Mouse (Mus musculus) kidney, embryonic 15.5 days (tissue): ENCODE results near the gene Dbndd2. TPM values are rescaled to one million over a fixed set of nuclear protein-coding genes. Genes with fewer than 3 reads are reported as not detected.

Experiments used
- ATAC-seq: fragments of 200-750 bp; cut with Nextera tagmentation; replicated peaks from 2 replicates; pipeline ENCODE4 v1.8.0; 2017; ENCODE audit warnings: moderate TSS enrichment; ENCODE audit not compliant: low FRiP score
- H3K27ac ChIP-seq: fragments of 300-500 bp; sonication (generic); 2 replicates; pipeline ENCODE4 v1.5.1; 2015; ENCODE audit warnings: mild to moderate bottlenecking, inconsistent platforms
- H3K27me3 ChIP-seq: fragments of 300-500 bp; sonication (generic); 2 replicates; pipeline ENCODE4 v1.6.1; 2015; ENCODE audit warnings: inconsistent platforms
- H3K36me3 ChIP-seq: fragments of 300-500 bp; sonication (generic); 2 replicates; pipeline ENCODE4 v1.6.1; 2015; ENCODE audit warnings: inconsistent platforms
- H3K4me1 ChIP-seq: fragments of 300-500 bp; sonication (generic); 2 replicates; pipeline ENCODE4 v1.6.1; 2015; ENCODE audit warnings: inconsistent platforms
- H3K4me2 ChIP-seq: fragments of 300-500 bp; sonication (generic); 2 replicates; pipeline ENCODE4 v1.6.1; 2015; ENCODE audit warnings: moderate library complexity, mild to moderate bottlenecking, inconsistent platforms
- H3K4me3 ChIP-seq: fragments of 300-500 bp; sonication (generic); replicated peaks from 2 replicates; pipeline ENCODE4 v1.5.1; 2015; ENCODE audit warnings: mild to moderate bottlenecking, inconsistent platforms
- H3K9ac ChIP-seq: fragments of 300-500 bp; sonication (generic); 2 replicates; pipeline ENCODE4 v1.6.1; 2015; ENCODE audit warnings: mild to moderate bottlenecking, inconsistent platforms
- H3K9me3 ChIP-seq: fragments of 300-500 bp; sonication (generic); replicated peaks from 2 replicates; pipeline ENCODE4 v1.6.1; 2016; ENCODE audit warnings: inconsistent platforms
- WGBS: fragments of 180-500 bp; shearing (Covaris S2); methylation state at CpG from one replicate; pipeline ENCODE4 v1.1.7; 2015; ENCODE audit warnings: mixed read lengths; 5-methylcytosine and 5-hydroxymethylcytosine counted together
- polyA plus RNA-seq: library from polyadenylated mRNA; unstranded; fragments of >200 nt; fragmentation: Nextera tagmentation; extraction: Ambion mirVana; gene quantifications from 2 replicates; pipeline ENCODE4 v1.2.1, GENCODE M21; 2015

Dbndd2 gene
- polyA plus RNA-seq, result 13.0 and 14.0 TPM in 2 replicates

DNA sequence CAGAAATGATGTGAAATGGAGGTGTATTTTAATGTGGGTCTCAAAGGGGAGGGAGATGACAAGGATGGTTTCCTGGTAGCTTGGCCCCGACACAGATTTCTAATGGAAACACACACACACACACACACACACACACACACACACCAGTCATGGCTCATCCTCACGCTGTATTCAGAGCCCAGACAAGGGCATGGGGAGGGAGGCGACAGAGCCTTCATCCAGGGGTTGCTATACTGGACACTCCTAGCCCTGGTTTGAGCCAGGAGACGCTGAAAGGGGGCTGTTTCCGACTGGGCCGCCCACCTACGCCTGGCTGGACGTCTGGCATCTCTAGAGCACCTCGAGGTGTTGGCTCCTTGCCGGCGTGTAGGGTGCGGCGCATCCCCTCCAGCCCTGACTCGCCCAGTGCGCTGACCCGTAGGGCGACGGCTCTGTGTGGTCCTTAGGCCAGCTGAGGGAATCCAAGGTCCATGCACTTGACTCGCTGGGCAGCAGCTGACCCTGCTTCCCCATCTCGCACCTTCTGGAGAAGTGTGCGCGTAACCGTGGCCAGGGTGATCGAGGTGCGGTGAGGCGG, at the start of gene Dbndd2:
TSS of gene Dbndd2 (plus strand) at position 426 of the 577 bp plus-strand sequence.
- Histone ChIP-seq H3K9ac (peak within 1 kb of the TSS; percentile 70), H3K4me3 (peak within 1 kb of the TSS; percentile 82), H3K4me1 (peaks cover 28% of the 10 kb centered on the region), H3K27me3 (peaks cover 11% of the 10 kb centered on the region), H3K36me3 (peaks cover 12% of the 10 kb centered on the region), H3K9me3 (no peaks in the 10 kb centered on the region), H3K27ac (peak within 1 kb of the TSS; percentile 43), H3K4me2 (peak within 1 kb of the TSS; percentile 100)
- ATAC-seq, result peak; percentile 79
- WGBS, result 1% methylated on average over 26 of the region's 26 CpGs

DNA sequence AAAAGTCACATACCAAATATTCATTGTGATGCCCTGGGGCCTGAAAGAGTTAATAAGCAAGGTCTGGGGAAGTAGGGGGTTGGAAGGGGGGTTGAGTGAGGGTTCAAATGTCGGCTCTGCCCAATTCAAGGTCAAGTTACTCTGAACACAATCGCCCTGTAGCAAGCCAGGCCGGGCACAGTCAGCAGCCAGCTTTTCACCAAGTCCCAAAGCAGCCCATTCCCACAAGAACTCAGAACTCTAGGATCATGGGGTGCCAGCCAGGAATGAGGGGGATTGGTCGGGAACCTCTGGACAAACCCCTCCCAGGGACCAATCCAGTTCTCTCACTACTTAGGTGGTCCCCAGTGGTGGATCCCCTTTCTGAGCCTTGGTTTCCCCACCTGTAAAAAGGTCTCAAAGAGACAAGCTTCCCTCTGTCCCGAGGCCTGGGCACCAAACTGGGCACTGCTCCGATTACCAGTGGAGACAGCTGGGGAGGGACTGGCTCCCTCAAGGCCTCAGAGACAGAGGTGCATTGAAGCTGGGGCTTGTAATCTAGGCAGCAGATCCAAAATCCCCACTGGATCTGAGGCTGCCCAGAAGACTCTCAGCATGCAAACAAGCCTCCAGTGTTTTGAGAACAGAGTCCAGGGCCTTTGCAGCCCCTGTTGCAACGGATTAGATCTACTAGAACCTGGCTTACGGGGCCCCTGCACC, 49.5 kb upstream of the Dbndd2 start:
- Histone ChIP-seq H3K27ac (peak overlapping the region; percentile 93), H3K9ac (peak overlapping the region; percentile 22; the same call in 1 of the 2 replicates), H3K27me3 (no peaks in the 10 kb centered on the region), H3K36me3 (no peaks in the 10 kb centered on the region), H3K4me1 (peaks cover 100% of the 10 kb centered on the region), H3K9me3 (no peaks in the 10 kb centered on the region), H3K4me2 (peak overlapping the region; percentile 78), H3K4me3 (0 out of 2 replicates have a peak overlapping the region, but pooled peaks have one; percentile 7)
- 6% methylated on average over 8 of the region's 8 CpGs for WGBS
- no peak for ATAC-seq

- H3K4me1 ChIP-seq, result peaks cover 100% of the 10 kb centered on the region
- H3K27me3 ChIP-seq, result peaks cover 4% of the 10 kb centered on the region; the same call in 1 of the 2 replicates
- peak; percentile 59 for ATAC-seq
- 21% methylated on average over 3 of the region's 3 CpGs for WGBS
- 0 out of 2 replicates have a peak overlapping the region, but pooled peaks have one; percentile 7 for H3K4me3 ChIP-seq
- H3K4me2 ChIP-seq, result peak overlapping the region; percentile 78
- no peaks in the 10 kb centered on the region for H3K9me3 ChIP-seq
- H3K9ac ChIP-seq, result 0 out of 2 replicates have a peak overlapping the region, but pooled peaks have one; percentile 22
- H3K36me3 ChIP-seq, result no peaks in the 10 kb centered on the region
- H3K27ac ChIP-seq, result peak overlapping the region; percentile 93
These were observed 48.9 kb upstream of the Dbndd2 start for GRCm38 (mm10) chr2:164436961-164437360.

DNA sequence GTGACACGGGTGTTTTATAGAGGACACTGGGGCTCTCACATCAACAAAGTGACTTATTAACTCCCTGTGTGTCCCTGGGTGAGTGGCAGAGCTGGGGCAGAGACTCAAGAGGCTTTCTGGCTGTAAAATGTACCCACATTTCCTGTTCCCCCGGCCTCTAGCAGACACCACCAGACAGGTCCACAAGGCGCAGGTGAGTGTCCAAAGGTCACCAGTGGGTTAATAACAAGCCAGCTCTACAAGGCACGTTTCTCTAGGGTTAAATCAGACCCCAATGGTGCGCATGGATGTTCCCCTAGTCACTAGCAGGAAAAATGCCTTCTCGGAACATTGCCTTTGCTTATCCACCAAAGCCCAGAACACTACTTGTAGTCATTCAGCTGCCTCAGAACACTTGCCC, 48.2 kb upstream of the Dbndd2 start:
- H3K9me3 ChIP-seq, result no peaks in the 10 kb centered on the region
- 13% methylated on average over 6 of the region's 6 CpGs for WGBS
- H3K9ac ChIP-seq, result no peak overlapping the region
- H3K27me3 ChIP-seq, result peaks cover 4% of the 10 kb centered on the region; the same call in 1 of the 2 replicates
- H3K27ac ChIP-seq, result peak overlapping the region; percentile 93
- H3K4me1 ChIP-seq, result peaks cover 99% of the 10 kb centered on the region
- H3K36me3 ChIP-seq, result no peaks in the 10 kb centered on the region
- H3K4me2 ChIP-seq, result peak overlapping the region; percentile 78
- no peak overlapping the region for H3K4me3 ChIP-seq
- peak; percentile 7; the same call in 1 of the 2 replicates for ATAC-seq

GRCm38 (mm10) chr2:164438257-164438656, 47.6 kb upstream of the Dbndd2 start:
- H3K36me3 ChIP-seq, result no peaks in the 10 kb centered on the region
- peak overlapping the region; percentile 78 for H3K4me2 ChIP-seq
- peak overlapping the region; percentile 10; the same call in 1 of the 2 replicates for H3K4me3 ChIP-seq
- peaks cover 96% of the 10 kb centered on the region for H3K4me1 ChIP-seq
- H3K27me3 ChIP-seq, result peaks cover 4% of the 10 kb centered on the region; the same call in 1 of the 2 replicates
- peak overlapping the region; percentile 93 for H3K27ac ChIP-seq
- 0 out of 2 replicates have a peak overlapping the region, but pooled peaks have one; percentile 21 for H3K9ac ChIP-seq
- 29% methylated on average over 8 of the region's 8 CpGs for WGBS
- no peaks in the 10 kb centered on the region for H3K9me3 ChIP-seq
- ATAC-seq, result no peak

DNA sequence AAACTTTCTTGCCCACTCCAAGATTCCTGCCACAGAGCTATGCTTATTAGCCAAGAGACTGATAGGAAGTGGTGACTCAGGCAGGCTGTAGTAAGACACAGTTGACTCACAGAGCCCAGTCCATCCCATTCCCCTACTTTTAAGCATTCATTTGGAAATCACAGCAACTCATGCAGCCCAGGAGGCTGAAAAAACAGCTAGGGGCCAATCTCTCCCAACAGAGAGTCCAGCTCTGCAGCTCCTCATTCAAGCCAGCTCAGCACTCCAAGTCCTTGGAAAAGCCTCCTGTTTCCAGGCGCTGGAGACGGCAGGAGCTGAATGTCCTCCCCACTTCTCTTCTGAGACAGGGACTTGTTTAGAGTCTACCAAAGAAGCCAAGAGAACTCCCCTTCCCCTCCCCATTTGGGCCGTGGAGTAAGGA, 46.9 kb upstream of the Dbndd2 start:
- no peak for ATAC-seq
- H3K4me3 ChIP-seq, result no peak overlapping the region; the same call in none of the 2 replicates
- no peaks in the 10 kb centered on the region for H3K36me3 ChIP-seq
- no peaks in the 10 kb centered on the region for H3K9me3 ChIP-seq
- 64% methylated on average over 3 of the region's 3 CpGs for WGBS
- 0 out of 2 replicates have a peak overlapping the region, but pooled peaks have one; percentile 21 for H3K9ac ChIP-seq
- H3K27me3 ChIP-seq, result peaks cover 4% of the 10 kb centered on the region; the same call in 1 of the 2 replicates
- H3K4me1 ChIP-seq, result peaks cover 95% of the 10 kb centered on the region
- peak overlapping the region; percentile 93 for H3K27ac ChIP-seq
- peak overlapping the region; percentile 78 for H3K4me2 ChIP-seq

GRCm38 (mm10) chr2:164440314-164440713, 45.6 kb upstream of the Dbndd2 start:
- 52% methylated on average over 5 of the region's 5 CpGs for WGBS
- H3K36me3 ChIP-seq, result no peaks in the 10 kb centered on the region
- no peak for ATAC-seq
- H3K27me3 ChIP-seq, result peaks cover 4% of the 10 kb centered on the region; the same call in 1 of the 2 replicates
- H3K4me2 ChIP-seq, result peak overlapping the region; percentile 78
- H3K9me3 ChIP-seq, result no peaks in the 10 kb centered on the region
- peak overlapping the region; percentile 63 for H3K4me3 ChIP-seq
- H3K9ac ChIP-seq, result no peak overlapping the region
- peak overlapping the region; percentile 86; the same call in 1 of the 2 replicates for H3K27ac ChIP-seq
- H3K4me1 ChIP-seq, result peaks cover 82% of the 10 kb centered on the region

DNA sequence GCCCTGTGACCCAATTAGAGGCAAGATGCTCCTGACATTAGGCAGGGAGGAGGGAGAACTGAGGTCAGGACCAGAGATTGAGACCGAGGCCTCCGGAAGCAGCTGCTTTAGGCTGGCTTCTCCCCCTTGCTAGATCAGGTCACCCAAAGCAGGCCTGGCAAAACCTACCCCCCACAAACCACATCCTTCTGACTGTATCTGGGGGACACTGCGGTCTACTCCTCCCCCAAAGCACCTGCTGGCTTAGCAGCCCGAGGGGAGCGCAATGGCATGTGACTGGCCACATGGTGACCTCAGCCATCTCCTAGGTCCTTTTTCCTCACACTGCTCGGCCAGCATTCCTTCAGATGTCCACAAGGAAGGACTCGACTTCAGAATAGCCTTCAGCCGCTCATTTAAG, 44.8 kb upstream of the Dbndd2 start:
- Histone ChIP-seq H3K4me2 (peak overlapping the region; percentile 78), H3K27me3 (peaks cover 4% of the 10 kb centered on the region; the same call in 1 of the 2 replicates), H3K9ac (peak overlapping the region; percentile 72), H3K36me3 (no peaks in the 10 kb centered on the region), H3K27ac (peak overlapping the region; percentile 86), H3K9me3 (no peaks in the 10 kb centered on the region), H3K4me3 (peak overlapping the region; percentile 63), H3K4me1 (peaks cover 73% of the 10 kb centered on the region)
- ATAC-seq, result no peak
- WGBS, result 25% methylated on average over 8 of the region's 8 CpGs

DNA sequence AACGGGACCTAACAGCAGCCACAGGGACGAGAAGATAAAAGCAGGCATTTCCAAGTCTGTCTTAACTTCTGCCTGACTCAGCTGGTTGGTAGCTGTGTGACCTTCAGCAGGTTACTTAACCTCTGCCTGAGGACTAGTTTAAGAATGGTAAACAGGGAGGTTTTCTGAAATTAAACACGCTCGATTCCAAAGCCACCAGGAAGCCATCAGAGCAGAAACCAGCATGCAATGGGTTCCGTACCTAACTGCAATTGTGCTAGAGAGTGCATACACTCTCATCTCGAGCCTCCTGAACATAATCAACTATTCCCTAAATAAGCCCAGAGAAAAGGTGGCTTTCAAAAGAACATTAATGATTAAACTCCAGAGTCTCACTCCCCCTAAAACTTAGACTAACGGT, 44.2 kb upstream of the Dbndd2 start:
- Histone ChIP-seq H3K27me3 (peaks cover 4% of the 10 kb centered on the region; the same call in 1 of the 2 replicates), H3K27ac (peak overlapping the region; percentile 86), H3K9me3 (no peaks in the 10 kb centered on the region), H3K4me2 (peak overlapping the region; percentile 78), H3K4me3 (peak overlapping the region; percentile 63), H3K4me1 (peaks cover 67% of the 10 kb centered on the region), H3K36me3 (no peaks in the 10 kb centered on the region), H3K9ac (peak overlapping the region; percentile 72)
- ATAC-seq, result no peak
- WGBS, result 27% methylated on average over 7 of the region's 7 CpGs

- Histone ChIP-seq H3K27me3 (peaks cover 4% of the 10 kb centered on the region; the same call in 1 of the 2 replicates), H3K36me3 (no peaks in the 10 kb centered on the region), H3K27ac (peak overlapping the region; percentile 86), H3K4me2 (peak overlapping the region; percentile 78), H3K9ac (peak overlapping the region; percentile 72), H3K4me1 (peaks cover 60% of the 10 kb centered on the region), H3K4me3 (peak overlapping the region; percentile 63), H3K9me3 (no peaks in the 10 kb centered on the region)
- peak; percentile 58 for ATAC-seq
- WGBS, result 2% methylated on average over 29 of the region's 29 CpGs
These were observed 43.4 kb upstream of the Dbndd2 start for GRCm38 (mm10) chr2:164442315-164443050.

- peak overlapping the region; percentile 72 for H3K9ac ChIP-seq
- peak overlapping the region; percentile 63 for H3K4me3 ChIP-seq
- H3K27me3 ChIP-seq, result peaks cover 4% of the 10 kb centered on the region; the same call in 1 of the 2 replicates
- peak overlapping the region; percentile 86 for H3K27ac ChIP-seq
- H3K4me2 ChIP-seq, result peak overlapping the region; percentile 78
- under 1% methylated on average over 26 of the region's 26 CpGs for WGBS
- H3K36me3 ChIP-seq, result no peaks in the 10 kb centered on the region
- H3K4me1 ChIP-seq, result peaks cover 54% of the 10 kb centered on the region
- H3K9me3 ChIP-seq, result no peaks in the 10 kb centered on the region
- peak; percentile 93 for ATAC-seq
These were observed 42.9 kb upstream of the Dbndd2 start for GRCm38 (mm10) chr2:164443051-164443437.
